Mouse (Mus musculus) midbrain, postnatal 0 days (tissue): ENCODE measurements around the gene Zfp78. TPM values are rescaled to one million over a fixed set of nuclear protein-coding genes. Genes with fewer than 3 reads are reported as not detected.
A peak's percentile ranks its signal among the peaks of the same experiment; 100 is the strongest.

ENCODE experiments used
- ATAC-seq: fragments of 200-750 bp; cut with Nextera tagmentation; 2 replicates; pipeline ENCODE4 v1.8.0; 2017; ENCODE audit warnings: moderate number of reproducible peaks, mild to moderate bottlenecking, moderate TSS enrichment, moderate library complexity; ENCODE audit not compliant: low FRiP score
- DNase-seq: peaks from one replicate; pipeline ENCODE4 v3.0.0-alpha.2; 2015; ENCODE audit warnings: low spot score
- H3K27ac ChIP-seq: fragments of 300-500 bp; sonication (generic); 2 replicates; pipeline ENCODE4 v1.5.1; 2014; ENCODE audit warnings: low read depth, mild to moderate bottlenecking, low read length, mixed read lengths
- H3K27me3 ChIP-seq: fragments of 300-500 bp; sonication (generic); 2 replicates; pipeline ENCODE4 v1.6.1; 2014; ENCODE audit warnings: low read length, control low read depth, mixed read lengths; ENCODE audit not compliant: insufficient read depth
- H3K36me3 ChIP-seq: fragments of 300-500 bp; sonication (generic); 2 replicates; pipeline ENCODE4 v1.6.1; 2014; ENCODE audit warnings: low read length, control low read depth, mixed read lengths; ENCODE audit not compliant: insufficient read depth
- H3K4me1 ChIP-seq: fragments of 300-500 bp; sonication (generic); 2 replicates; pipeline ENCODE4 v1.6.1; 2014; ENCODE audit warnings: mild to moderate bottlenecking, control low read depth, antibody characterized with exemption, low read length, mixed read lengths; ENCODE audit not compliant: insufficient read depth
- H3K4me2 ChIP-seq: fragments of 300-500 bp; sonication (generic); 2 replicates; pipeline ENCODE4 v1.6.1; 2014; ENCODE audit warnings: low read depth, mild to moderate bottlenecking, low read length, mixed read lengths; ENCODE audit not compliant: poor library complexity, severe bottlenecking
- H3K4me3 ChIP-seq: fragments of 300-500 bp; sonication (generic); 2 replicates; pipeline ENCODE4 v1.5.1; 2014; ENCODE audit warnings: low read depth, mild to moderate bottlenecking, low read length, moderate library complexity
- H3K9ac ChIP-seq: fragments of 300-500 bp; sonication (generic); replicated peaks from 2 replicates; pipeline ENCODE4 v1.6.1; 2014; ENCODE audit warnings: mild to moderate bottlenecking, low read length, moderate library complexity, mixed read lengths; ENCODE audit not compliant: poor library complexity, severe bottlenecking
- H3K9me3 ChIP-seq: fragments of 300-500 bp; sonication (generic); 2 replicates; pipeline ENCODE4 v1.6.1; 2016; ENCODE audit warnings: low read length, control low read depth
- CTCF ChIP-seq: IDR thresholded peaks from 2 replicates; pipeline ENCODE4 v1.5.1; 2016; ENCODE audit warnings: antibody characterized with exemption, mild to moderate bottlenecking
- WGBS: fragments of 180-500 bp; shearing (Covaris S2); extraction: QIAGEN DNeasy Blood & Tissue Kit; methylation state at CpG from one replicate; pipeline ENCODE4 v1.1.7; 2014; 5-methylcytosine and 5-hydroxymethylcytosine counted together
- polyA plus RNA-seq: library from polyadenylated mRNA; unstranded; fragments of >200 nt; fragmentation: Nextera tagmentation; extraction: Ambion mirVana; gene quantifications from 2 replicates; pipeline ENCODE4 v1.2.1, GENCODE M21; 2015
- total RNA-seq: library from RNA; depleted of rRNA; stranded (reverse); fragments of >200 nt; gene quantifications from 2 replicates; pipeline ENCODE4 v1.2.3, GENCODE M21; 2014; rRNA removed

The Zfp78 gene
- 2.6 and 4.7 TPM in 2 replicates for total RNA-seq
- polyA plus RNA-seq, result 3.3 and 4.3 TPM in 2 replicates

DNA sequence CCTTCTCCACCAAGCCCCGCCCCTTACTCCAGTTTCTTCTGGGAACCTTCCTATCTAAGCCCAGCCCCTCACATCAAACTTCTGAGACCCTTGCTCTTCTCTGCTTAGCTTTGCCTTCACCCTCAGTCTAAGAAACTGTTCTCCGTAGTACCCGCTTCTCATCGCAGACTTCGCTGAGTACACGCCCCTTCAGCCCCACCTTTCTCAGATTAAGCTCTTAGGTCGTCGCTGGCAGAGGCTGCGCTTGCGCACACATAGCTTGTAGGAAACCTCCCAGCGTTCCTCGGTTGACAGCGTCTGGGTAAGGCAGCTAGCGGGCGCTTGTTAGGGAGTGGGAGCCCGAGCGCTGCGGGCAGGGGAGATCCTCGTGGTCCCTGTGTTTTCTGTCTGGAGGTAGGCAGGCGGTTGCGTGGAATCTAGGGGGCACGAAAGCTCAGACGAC, at the start of gene Zfp78:
Gene Zfp78 (plus strand): TSS at position 234 of the 442 bp plus-strand sequence.
- peak; percentile 83 for ATAC-seq
- TF ChIP-seq CTCF, result peak; percentile 64
- 0% methylated on average over 23 of the region's 23 CpGs for WGBS

DNA sequence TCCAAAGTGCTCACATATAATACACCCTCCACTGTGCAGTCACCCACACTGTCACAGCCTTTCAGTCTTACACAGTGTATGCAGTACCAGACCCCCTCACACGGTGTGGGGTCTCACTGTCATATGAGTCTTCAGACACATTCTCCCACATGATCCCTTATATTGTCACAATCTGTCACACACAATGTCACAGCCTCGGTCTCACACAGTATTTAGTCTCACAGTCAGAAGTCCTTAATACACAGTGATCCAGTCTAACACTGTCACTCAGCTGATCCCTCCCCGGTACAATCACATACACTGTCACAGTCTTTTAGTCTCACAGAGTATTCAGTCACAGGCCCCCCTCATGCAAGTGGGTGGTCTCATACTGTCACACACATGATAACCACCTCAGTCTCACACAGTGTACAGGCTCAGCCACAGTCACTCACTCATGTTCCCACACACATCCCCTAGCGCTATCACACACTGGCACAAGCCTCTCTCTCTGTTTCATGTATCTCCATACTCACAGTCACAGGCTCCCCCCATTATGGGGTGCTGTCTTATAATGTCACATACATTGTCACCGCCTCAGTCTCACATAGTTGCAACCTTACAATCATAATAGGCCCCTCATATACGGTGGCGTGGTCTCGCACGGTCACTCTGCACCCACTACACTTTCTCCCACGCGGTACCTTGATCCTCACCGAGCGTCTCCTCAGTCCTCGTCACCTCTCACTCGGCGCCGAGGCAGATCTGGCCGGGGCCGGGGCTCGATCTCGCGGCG, 32.4 kb upstream of the Zfp78 start:
- Histone ChIP-seq H3K9me3 (no peaks in the 10 kb centered on the region), H3K9ac (peak overlapping the region; percentile 80), H3K36me3 (0 out of 2 replicates have a peak, but pooled peaks cover 5% of the 10 kb centered on the region), H3K4me3 (peak overlapping the region; percentile 45), H3K27me3 (no peaks in the 10 kb centered on the region), H3K4me2 (peak overlapping the region; percentile 66), H3K4me1 (0 out of 2 replicates have a peak, but pooled peaks cover 4% of the 10 kb centered on the region), H3K27ac (peak overlapping the region; percentile 85)
- no peak for TF ChIP-seq CTCF
- peak; percentile 86 for ATAC-seq
- peak; percentile 52 for DNase-seq
- 11% methylated on average over 23 of the region's 23 CpGs for WGBS

More for the DNA sequence above, at the start of gene Zfp78:
- no peaks in the 10 kb centered on the region for H3K36me3 ChIP-seq
- no peaks in the 10 kb centered on the region for H3K4me1 ChIP-seq
- peak within 1 kb of the TSS; percentile 68 for H3K9ac ChIP-seq
- no peaks in the 10 kb centered on the region for H3K9me3 ChIP-seq
- no peaks in the 10 kb centered on the region for H3K27me3 ChIP-seq
- H3K4me3 ChIP-seq, result peak within 1 kb of the TSS; percentile 48
- H3K27ac ChIP-seq, result peak within 1 kb of the TSS; percentile 93
- DNase-seq, result peak; percentile 97
- peak within 1 kb of the TSS; percentile 63 for H3K4me2 ChIP-seq

DNA sequence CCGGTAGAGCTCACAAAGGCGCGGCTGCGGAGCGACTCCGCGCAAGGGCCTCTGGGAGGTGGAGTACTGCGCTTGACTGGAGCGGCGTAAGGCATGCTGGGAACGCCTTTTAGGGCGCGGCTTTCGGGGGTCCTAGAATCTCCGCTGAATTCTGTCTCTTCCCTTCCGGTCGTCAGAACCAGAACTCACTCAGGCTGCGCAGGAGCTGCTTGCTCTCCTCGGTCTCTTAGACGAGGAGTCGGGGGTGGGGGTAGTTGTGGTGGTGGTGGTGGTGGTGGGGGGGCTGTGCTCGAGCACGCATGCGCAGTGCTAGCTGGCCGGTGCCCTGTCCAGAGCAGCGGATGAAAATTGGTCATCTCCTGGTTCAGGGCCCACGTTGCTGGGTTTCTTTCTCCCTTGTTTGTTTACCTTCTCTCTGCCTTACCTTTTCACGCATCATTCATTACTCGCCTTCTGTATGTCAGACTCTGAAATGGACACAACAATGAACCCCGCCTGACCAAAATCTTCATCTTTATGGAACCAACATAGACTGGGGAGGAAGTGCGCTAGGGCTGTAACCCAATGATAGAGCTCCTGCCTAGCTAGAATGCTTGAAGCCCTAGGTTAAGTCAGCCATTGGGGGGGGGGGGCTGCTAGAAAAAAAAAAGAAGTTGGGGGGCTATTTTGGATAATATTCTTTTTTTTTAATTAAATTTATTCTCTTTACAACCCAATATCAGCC, 31.7 kb upstream of the Zfp78 start, which contains the start of gene Zfp583:
Gene Zfp583 (minus strand): TSS at position 53 of the 724 bp plus-strand sequence.
- 0 out of 2 replicates have a peak, but pooled peaks cover 4% of the 10 kb centered on the region for H3K4me1 ChIP-seq
- no peak for TF ChIP-seq CTCF
- H3K4me2 ChIP-seq, result peak within 1 kb of the TSS; percentile 66
- H3K27me3 ChIP-seq, result no peaks in the 10 kb centered on the region
- H3K4me3 ChIP-seq, result peak within 1 kb of the TSS; percentile 45
- H3K27ac ChIP-seq, result peak within 1 kb of the TSS; percentile 85
- DNase-seq (peak; percentile 96), ATAC-seq (peak; percentile 93)
- 0 out of 2 replicates have a peak, but pooled peaks cover 5% of the 10 kb centered on the region for H3K36me3 ChIP-seq
- WGBS, result 6% methylated on average over 31 of the region's 31 CpGs
- H3K9ac ChIP-seq, result peak within 1 kb of the TSS; percentile 80
- no peaks in the 10 kb centered on the region for H3K9me3 ChIP-seq

DNA sequence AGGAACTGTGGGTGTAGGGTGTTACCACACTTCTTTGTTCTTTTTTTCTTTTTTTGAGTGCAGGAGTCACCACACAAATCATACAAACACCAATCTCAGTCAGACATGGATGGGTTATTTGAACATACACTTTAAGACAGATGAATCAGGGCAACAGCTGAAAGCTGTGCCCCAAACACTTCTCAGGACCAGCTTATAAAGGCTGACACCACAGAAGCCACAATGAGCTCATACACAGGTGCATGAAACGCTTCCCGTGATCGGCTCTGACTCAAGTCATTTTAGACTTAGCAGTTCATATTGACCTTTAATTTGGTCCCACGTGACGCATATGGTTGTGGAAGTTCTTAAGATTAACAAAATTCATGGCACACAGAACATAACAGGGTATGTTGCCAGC, 23.2 kb upstream of the Zfp78 start:
- no peaks in the 10 kb centered on the region for H3K36me3 ChIP-seq
- ATAC-seq (no peak), DNase-seq (no peak)
- H3K9ac ChIP-seq, result no peak overlapping the region
- no peaks in the 10 kb centered on the region for H3K27me3 ChIP-seq
- H3K4me2 ChIP-seq, result no peak overlapping the region
- no peak overlapping the region for H3K4me3 ChIP-seq
- H3K9me3 ChIP-seq, result no peaks in the 10 kb centered on the region
- no peaks in the 10 kb centered on the region for H3K4me1 ChIP-seq
- H3K27ac ChIP-seq, result no peak overlapping the region
- WGBS, result 81% methylated on average over 5 of the region's 5 CpGs
- TF ChIP-seq CTCF, result no peak

DNA sequence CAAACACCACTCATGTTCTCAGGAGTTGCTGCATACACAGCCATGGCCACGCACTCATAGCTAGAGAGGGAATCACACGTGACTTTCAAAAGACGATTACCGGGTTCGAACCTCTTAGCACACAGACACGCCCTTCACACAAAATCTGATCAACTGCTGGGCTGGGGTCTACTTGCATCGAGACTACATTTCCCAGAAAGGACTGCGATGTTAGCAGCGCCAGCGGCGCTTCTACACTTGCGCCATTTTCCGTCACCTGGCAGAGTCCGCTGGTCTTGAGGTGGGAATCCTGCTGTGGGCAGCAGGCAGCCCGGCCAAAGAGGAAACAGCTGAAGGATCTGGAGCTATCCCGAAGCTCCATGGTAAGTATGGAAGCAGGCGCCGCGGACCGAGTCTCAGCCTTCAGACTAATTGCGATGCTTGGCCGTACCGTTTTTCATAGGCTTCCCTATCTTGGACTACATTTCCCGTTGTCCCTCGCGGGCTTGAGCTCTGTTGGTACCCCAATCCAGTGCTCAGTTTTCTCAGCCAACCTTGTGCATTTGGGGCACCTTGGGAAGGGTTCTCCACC, 19.5 kb upstream of the Zfp78 start, which contains the start of gene Gm3854:
Gene Gm3854 (plus strand): TSS at position 259 of the 571 bp plus-strand sequence.
- Histone ChIP-seq H3K4me2 (peak within 1 kb of the TSS; percentile 51), H3K4me1 (no peaks in the 10 kb centered on the region), H3K9me3 (no peaks in the 10 kb centered on the region), H3K36me3 (no peaks in the 10 kb centered on the region), H3K9ac (peak within 1 kb of the TSS; percentile 64), H3K27me3 (no peaks in the 10 kb centered on the region), H3K4me3 (peak within 1 kb of the TSS; percentile 64), H3K27ac (peak within 1 kb of the TSS; percentile 91)
- no peak for TF ChIP-seq CTCF
- WGBS, result 0% methylated on average over 26 of the region's 26 CpGs
- ATAC-seq (peak; percentile 91), DNase-seq (peak; percentile 93)
